Mouse (Mus musculus) embryonic facial prominence, embryonic 14.5 days (tissue): Measurements from ENCODE around the gene Rab8b. TPM values are rescaled to one million over a fixed set of nuclear protein-coding genes. Genes with fewer than 3 reads are reported as not detected.

ENCODE experiments used
- ATAC-seq: fragments of 200-750 bp; cut with Nextera tagmentation; 2 replicates; pipeline ENCODE4 v1.8.0; 2017; ENCODE audit warnings: low read depth, moderate number of reproducible peaks, moderate TSS enrichment
- DNase-seq: peaks from one replicate; pipeline ENCODE4 v3.0.0-alpha.2; 2015; ENCODE audit warnings: low spot score
- H3K27ac ChIP-seq: fragments of 300-500 bp; sonication (generic); replicated peaks from 2 replicates; pipeline ENCODE4 v1.5.1; 2014; ENCODE audit warnings: low read depth, mild to moderate bottlenecking, low read length, moderate library complexity
- H3K27me3 ChIP-seq: fragments of 300-500 bp; sonication (generic); replicated peaks from 2 replicates; pipeline ENCODE4 v1.6.1; 2014; ENCODE audit warnings: low read length; ENCODE audit not compliant: control insufficient read depth, insufficient read depth
- H3K36me3 ChIP-seq: fragments of 300-500 bp; sonication (generic); 2 replicates; pipeline ENCODE4 v1.6.1; 2014; ENCODE audit warnings: low read length, mixed read lengths; ENCODE audit not compliant: control insufficient read depth, insufficient read depth
- H3K4me1 ChIP-seq: fragments of 300-500 bp; sonication (generic); 2 replicates; pipeline ENCODE4 v1.6.1; 2014; ENCODE audit warnings: antibody characterized with exemption, low read length; ENCODE audit not compliant: control insufficient read depth, insufficient read depth
- H3K4me2 ChIP-seq: fragments of 300-500 bp; sonication (generic); 2 replicates; pipeline ENCODE4 v1.6.1; 2014; ENCODE audit warnings: low read depth, mild to moderate bottlenecking, low read length, moderate library complexity, mixed read lengths
- H3K4me3 ChIP-seq: fragments of 300-500 bp; sonication (generic); 2 replicates; pipeline ENCODE4 v1.5.1; 2014; ENCODE audit warnings: low read depth, mild to moderate bottlenecking, low read length
- H3K9ac ChIP-seq: fragments of 300-500 bp; sonication (generic); 2 replicates; pipeline ENCODE4 v1.6.1; 2014; ENCODE audit warnings: low read depth, mild to moderate bottlenecking, low read length, moderate library complexity, mixed read lengths
- H3K9me3 ChIP-seq: fragments of 300-500 bp; sonication (generic); 2 replicates; pipeline ENCODE4 v1.6.1; 2016; ENCODE audit warnings: low read length; ENCODE audit not compliant: control insufficient read depth
- WGBS: fragments of 180-500 bp; shearing (Covaris S2); extraction: QIAGEN DNeasy Blood & Tissue Kit; methylation state at CpG from one replicate; pipeline ENCODE4 v1.1.7; 2014; 5-methylcytosine and 5-hydroxymethylcytosine counted together
- polyA plus RNA-seq: library from polyadenylated mRNA; unstranded; fragments of >200 nt; fragmentation: Nextera tagmentation; extraction: Ambion mirVana; gene quantifications from 2 replicates; pipeline ENCODE4 v1.2.1, GENCODE M21; 2014

The Rab8b gene
- polyA plus RNA-seq, 1 experiment from 2014 or later, result 15.9 TPM

GRCm38 (mm10) chr9:66920488-66921279, 1.2 kb upstream of the Rab8b start:
- Histone ChIP-seq H3K4me2 (peak overlapping the region; percentile 59), H3K4me3 (no peak overlapping the region), H3K36me3 (no peaks in the 10 kb centered on the region), H3K27ac (no peak overlapping the region), H3K4me1 (peaks cover 16% of the 10 kb centered on the region), H3K27me3 (no peaks in the 10 kb centered on the region), H3K9ac (no peak overlapping the region), H3K9me3 (no peaks in the 10 kb centered on the region)
- ATAC-seq (no peak), DNase-seq (peak; percentile 40)
- WGBS, result 14% methylated on average over 6 of the region's 6 CpGs

- no peaks in the 10 kb centered on the region for H3K27me3 ChIP-seq
- ATAC-seq (peak; percentile 50), DNase-seq (peak; percentile 46)
- under 1% methylated on average over 14 of the region's 14 CpGs for WGBS
- H3K27ac ChIP-seq, result peak overlapping the region; percentile 72
- H3K4me2 ChIP-seq, result peak overlapping the region; percentile 59
- H3K9ac ChIP-seq, result peak overlapping the region; percentile 49
- peak overlapping the region; percentile 95 for H3K4me3 ChIP-seq
- peaks cover 16% of the 10 kb centered on the region for H3K4me1 ChIP-seq
- no peaks in the 10 kb centered on the region for H3K36me3 ChIP-seq
- H3K9me3 ChIP-seq, result no peaks in the 10 kb centered on the region
Observed at GRCm38 (mm10) chr9:66919981-66920380, 494 bp upstream of the Rab8b start.

- Histone ChIP-seq H3K4me1 (peaks cover 16% of the 10 kb centered on the region), H3K36me3 (no peaks in the 10 kb centered on the region), H3K27me3 (no peaks in the 10 kb centered on the region), H3K4me2 (peak overlapping the region; percentile 88), H3K9ac (peak overlapping the region; percentile 94), H3K27ac (peak overlapping the region; percentile 84), H3K4me3 (peak overlapping the region; percentile 95), H3K9me3 (no peaks in the 10 kb centered on the region)
- ATAC-seq (no peak; the same call in 1 of the 2 replicates), DNase-seq (no peak)
- WGBS, result 2% methylated on average over 27 of the region's 27 CpGs
Observed at GRCm38 (mm10) chr9:66918672-66919330, 686 bp downstream of the Rab8b start.

DNA sequence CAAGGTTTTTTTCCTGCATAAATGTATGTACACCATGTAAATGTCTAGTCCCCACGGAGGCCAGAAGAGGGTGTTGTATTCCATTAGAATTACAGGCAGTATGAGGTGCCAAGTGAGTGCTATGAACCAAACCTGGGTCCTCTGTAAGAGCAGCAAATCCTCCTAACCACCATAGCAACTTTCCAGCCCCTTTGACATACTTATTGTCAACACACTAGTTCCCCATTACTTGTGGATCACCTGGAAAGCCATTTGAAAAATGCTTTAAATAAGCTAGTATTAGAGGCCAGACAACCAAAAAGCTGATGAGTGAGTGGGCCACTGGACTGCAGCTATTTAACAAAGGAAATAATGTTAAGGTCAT, 1.6 kb downstream of the Rab8b start:
- Histone ChIP-seq H3K4me1 (peaks cover 16% of the 10 kb centered on the region), H3K4me2 (peak overlapping the region; percentile 88), H3K9me3 (no peaks in the 10 kb centered on the region), H3K27ac (no peak overlapping the region), H3K27me3 (no peaks in the 10 kb centered on the region), H3K9ac (no peak overlapping the region), H3K36me3 (no peaks in the 10 kb centered on the region), H3K4me3 (peak overlapping the region; percentile 95)
- WGBS, result 53% methylated on average over 1 of the region's 1 CpGs
- DNase-seq (no peak), ATAC-seq (no peak)

GRCm38 (mm10) chr9:66917216-66917891, 2.1 kb downstream of the Rab8b start:
- Histone ChIP-seq H3K9me3 (no peaks in the 10 kb centered on the region), H3K36me3 (no peaks in the 10 kb centered on the region), H3K9ac (no peak overlapping the region), H3K27ac (no peak overlapping the region), H3K4me1 (peaks cover 16% of the 10 kb centered on the region), H3K27me3 (no peaks in the 10 kb centered on the region), H3K4me3 (peak overlapping the region; percentile 95; the same call in 1 of the 2 replicates), H3K4me2 (peak overlapping the region; percentile 88; the same call in 1 of the 2 replicates)
- ATAC-seq, result no peak
- no peak for DNase-seq
- WGBS, result 85% methylated on average over 8 of the region's 8 CpGs

DNA sequence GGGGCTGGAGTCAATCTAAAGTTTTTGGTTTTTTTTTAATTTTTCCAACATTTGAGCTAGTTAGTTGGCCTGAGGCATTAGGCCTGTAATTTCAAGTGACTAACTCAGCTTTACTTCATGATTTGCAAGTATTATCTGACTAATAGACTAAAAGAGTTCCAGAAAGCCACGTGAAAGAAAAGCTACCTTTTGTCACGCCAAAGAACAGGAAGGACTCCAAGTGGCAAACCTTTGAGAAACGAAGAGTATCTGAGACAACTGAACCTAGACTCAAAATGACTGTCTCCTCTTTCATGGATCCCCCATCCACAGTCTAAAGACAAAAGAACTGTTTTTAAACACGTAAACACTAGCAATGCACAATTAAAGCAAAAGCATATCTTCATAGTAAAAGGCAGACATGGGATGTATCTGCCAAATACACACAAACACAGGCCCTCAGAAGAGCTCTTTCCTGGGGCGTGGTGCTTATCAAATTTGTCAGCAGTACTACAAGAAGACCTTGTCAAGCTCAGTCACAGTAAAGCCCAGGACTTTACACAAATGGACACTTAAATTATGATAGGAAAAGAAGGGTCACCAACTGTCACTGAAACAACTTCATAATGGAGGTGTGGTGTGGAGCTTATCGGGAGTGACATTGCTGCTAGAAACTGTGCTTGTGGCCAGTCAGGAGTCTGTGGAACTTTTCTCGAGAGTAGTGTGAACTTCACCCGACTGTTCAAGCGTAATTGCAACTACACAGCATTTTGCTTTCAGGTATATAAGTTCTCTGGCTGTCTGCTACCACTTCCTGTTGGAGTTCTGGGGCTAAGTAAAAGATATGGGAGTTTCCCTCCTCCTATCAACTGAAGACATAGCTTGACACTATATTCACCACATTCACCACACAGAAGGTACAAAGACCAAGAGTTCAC, 3.4 kb downstream of the Rab8b start:
- DNase-seq, result no peak
- no peak overlapping the region for H3K27ac ChIP-seq
- ATAC-seq, result no peak
- no peaks in the 10 kb centered on the region for H3K9me3 ChIP-seq
- peaks cover 16% of the 10 kb centered on the region for H3K4me1 ChIP-seq
- no peak overlapping the region for H3K4me3 ChIP-seq
- H3K36me3 ChIP-seq, result no peaks in the 10 kb centered on the region
- H3K4me2 ChIP-seq, result no peak overlapping the region
- WGBS, result 80% methylated on average over 9 of the region's 9 CpGs
- H3K27me3 ChIP-seq, result no peaks in the 10 kb centered on the region
- no peak overlapping the region for H3K9ac ChIP-seq

- H3K9me3 ChIP-seq, result no peaks in the 10 kb centered on the region
- no peak overlapping the region for H3K4me3 ChIP-seq
- DNase-seq, result no peak
- H3K9ac ChIP-seq, result no peak overlapping the region
- H3K4me1 ChIP-seq, result peaks cover 16% of the 10 kb centered on the region
- WGBS, result 67% methylated on average over 5 of the region's 5 CpGs
- no peak overlapping the region for H3K27ac ChIP-seq
- no peaks in the 10 kb centered on the region for H3K36me3 ChIP-seq
- ATAC-seq, result no peak
- no peak overlapping the region for H3K4me2 ChIP-seq
- H3K27me3 ChIP-seq, result no peaks in the 10 kb centered on the region
Observed at GRCm38 (mm10) chr9:66915401-66915800, 4.1 kb downstream of the Rab8b start.

DNA sequence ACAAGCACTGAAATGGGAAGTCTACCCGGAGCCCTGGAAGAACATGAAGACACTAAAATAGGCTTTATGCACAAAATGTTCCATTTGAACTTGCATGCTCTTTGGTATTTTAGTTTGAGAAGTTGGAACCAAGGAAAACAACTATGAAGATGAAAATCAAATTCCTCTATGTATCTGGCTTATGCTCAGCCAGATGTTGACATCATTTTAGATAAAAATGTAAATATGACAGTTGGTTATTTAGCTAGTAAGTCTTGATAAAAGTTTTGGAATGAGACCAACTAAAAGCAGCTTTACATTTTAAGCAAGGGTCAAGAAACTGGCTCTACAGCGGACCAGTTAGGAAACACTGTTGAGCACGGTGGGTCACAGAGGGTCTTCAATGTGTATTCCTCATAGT, 4.9 kb downstream of the Rab8b start:
- 92% methylated on average over 3 of the region's 3 CpGs for WGBS
- no peaks in the 10 kb centered on the region for H3K36me3 ChIP-seq
- no peak overlapping the region for H3K4me3 ChIP-seq
- no peaks in the 10 kb centered on the region for H3K9me3 ChIP-seq
- H3K4me1 ChIP-seq, result peaks cover 19% of the 10 kb centered on the region
- no peak for ATAC-seq
- no peak overlapping the region for H3K4me2 ChIP-seq
- no peaks in the 10 kb centered on the region for H3K27me3 ChIP-seq
- no peak overlapping the region for H3K9ac ChIP-seq
- H3K27ac ChIP-seq, result no peak overlapping the region
- no peak for DNase-seq
